ENCODE assay signal across 8 mouse cellular contexts in genomic region chr12:78332107-78332506, GRCm38 (mm10).
DNase-seq lines count a peak whose midpoint lies in the region; ATAC-seq and TF ChIP-seq lines count a peak whose summit lies in the region.

No protein-coding gene starts in this region.

- H3K4me3 ChIP-seq in embryonic facial prominence, embryonic 14.5 days (ENCODE audit: low read depth, low read length) = no peak overlapping the region
- no peak overlapping the region for H3K4me3 ChIP-seq in hindbrain, embryonic 12.5 days
- H3K4me3 ChIP-seq in midbrain, embryonic 11.5 days (ENCODE audit: low read depth, low read length) = no peak overlapping the region

- H3K9ac ChIP-seq in embryonic facial prominence, embryonic 14.5 days (ENCODE audit: low read depth, low read length) = no peak overlapping the region
- no peak overlapping the region for H3K9ac ChIP-seq in hindbrain, embryonic 12.5 days
- no peak overlapping the region for H3K9ac ChIP-seq in midbrain, embryonic 11.5 days (ENCODE audit: low read length)

- H3K4me1 ChIP-seq in embryonic facial prominence, embryonic 14.5 days (ENCODE audit: control insufficient read depth, insufficient read depth, low read length) = no peaks in the 10 kb centered on the region
- no peaks in the 10 kb centered on the region for H3K4me1 ChIP-seq in hindbrain, embryonic 12.5 days
- no peaks in the 10 kb centered on the region for H3K4me1 ChIP-seq in midbrain, embryonic 11.5 days (ENCODE audit: control insufficient read depth, insufficient read depth, low read length)

- no peak overlapping the region for H3K27ac ChIP-seq in embryonic facial prominence, embryonic 14.5 days (replicated peaks; ENCODE audit: low read depth, low read length)
- no peak overlapping the region for H3K27ac ChIP-seq in hindbrain, embryonic 12.5 days
- H3K27ac ChIP-seq in midbrain, embryonic 11.5 days (ENCODE audit: low read depth, low read length) = no peak overlapping the region

- TF ChIP-seq POLR2A in brain, embryonic 14.5 days (IDR thresholded peaks at IDR 0.05; ENCODE audit: borderline replicate concordance, extremely low read depth, insufficient read depth, insufficient read length, poor library complexity, severe bottlenecking) = no peak

- no peaks in the 10 kb centered on the region for H3K27me3 ChIP-seq in embryonic facial prominence, embryonic 14.5 days (replicated peaks; ENCODE audit: control insufficient read depth, insufficient read depth, low read length)
- H3K27me3 ChIP-seq in hindbrain, embryonic 12.5 days = no peaks in the 10 kb centered on the region
- no peaks in the 10 kb centered on the region for H3K27me3 ChIP-seq in midbrain, embryonic 11.5 days (ENCODE audit: control insufficient read depth, insufficient read depth, low read length)

- 63% methylated on average over 3 of the region's 3 CpGs for WGBS in embryonic facial prominence, embryonic 14.5 days
- 67% methylated on average over 3 of the region's 3 CpGs for WGBS in hindbrain, embryonic 12.5 days
- 74% methylated on average over 3 of the region's 3 CpGs for WGBS in midbrain, embryonic 11.5 days

- DNase-seq in urinary bladder, postnatal 14 days (ENCODE audit: low spot score) = peak; percentile 62
- no peak for DNase-seq in urinary bladder, postnatal 4 days (ENCODE audit: low spot score in 2 of 2)
- DNase-seq in brain, embryonic 14.5 days (ENCODE audit: low read depth) = peak; percentile 91
- DNase-seq in embryonic facial prominence, embryonic 14.5 days (ENCODE audit: low spot score) = peak; percentile 84
- DNase-seq in left cerebral cortex, adult 11 months (ENCODE audit: low spot score) = peak; percentile 73
- peak; percentile 85 for DNase-seq in midbrain, embryonic 11.5 days (ENCODE audit: low spot score, missing footprints)
- DNase-seq in thymus, postnatal 4 days = peak; percentile 62

- H3K9me3 ChIP-seq in embryonic facial prominence, embryonic 14.5 days (ENCODE audit: control insufficient read depth, low read length) = no peaks in the 10 kb centered on the region
- no peaks in the 10 kb centered on the region for H3K9me3 ChIP-seq in hindbrain, embryonic 12.5 days (replicated peaks)
- H3K9me3 ChIP-seq in midbrain, embryonic 11.5 days (ENCODE audit: control insufficient read depth, low read length) = no peaks in the 10 kb centered on the region

- 0 out of 2 replicates have a peak, but pooled peaks have one; percentile 53 for ATAC-seq in embryonic facial prominence, embryonic 14.5 days (ENCODE audit: low read depth)
- ATAC-seq in hindbrain, embryonic 12.5 days (ENCODE audit: low FRiP score) = peak; percentile 50; the same call in 1 of the 2 replicates
- ATAC-seq in midbrain, embryonic 11.5 days (ENCODE audit: low FRiP score) = 0 out of 2 replicates have a peak, but pooled peaks have one; percentile 46

- H3K36me3 ChIP-seq in embryonic facial prominence, embryonic 14.5 days (ENCODE audit: control insufficient read depth, insufficient read depth, low read length) = no peaks in the 10 kb centered on the region
- H3K36me3 ChIP-seq in hindbrain, embryonic 12.5 days = no peaks in the 10 kb centered on the region
- H3K36me3 ChIP-seq in midbrain, embryonic 11.5 days (ENCODE audit: control insufficient read depth, insufficient read depth, low read length) = no peaks in the 10 kb centered on the region

- H3K4me2 ChIP-seq in embryonic facial prominence, embryonic 14.5 days (ENCODE audit: low read depth, low read length) = no peak overlapping the region
- no peak overlapping the region for H3K4me2 ChIP-seq in hindbrain, embryonic 12.5 days (replicated peaks)
- H3K4me2 ChIP-seq in midbrain, embryonic 11.5 days = no peak overlapping the region

- TF ChIP-seq CTCF in brain, embryonic 14.5 days (IDR thresholded peaks at IDR 0.05; ENCODE audit: borderline replicate concordance, extremely low read depth, insufficient read depth, insufficient read length) = peak; percentile 56; the same call in 1 of the 2 replicates

Comparison
In these comparisons a context has a peak if more than half of its experiments do, and no peak if none do; other contexts are left out.
1. DNase-seq: peak in urinary bladder, postnatal 14 days (single experiment), brain, embryonic 14.5 days (single experiment), embryonic facial prominence, embryonic 14.5 days (single experiment), left cerebral cortex, adult 11 months (single experiment), midbrain, embryonic 11.5 days (single experiment) and thymus, postnatal 4 days (single experiment); none in urinary bladder, postnatal 4 days (0 of 2).
2. Peak in every context shown above with its lines, with median percentiles within 50 percentile points of each other: ATAC-seq.